Mouse (Mus musculus): ENCODE results near the gene Slc51a.
"Not testable (repeated sequence)": the region's sequence is repeated elsewhere in the genome, so short reads cannot be mapped to it uniquely, and the experiment has no call there.

The Slc51a gene

GRCm38 (mm10) chr16:32510399-32511337, 23.0 kb upstream of the Slc51a start:
- DNase-seq (ENCODE audit: extremely low spot score, low read depth, low spot score) = no peak

DNA sequence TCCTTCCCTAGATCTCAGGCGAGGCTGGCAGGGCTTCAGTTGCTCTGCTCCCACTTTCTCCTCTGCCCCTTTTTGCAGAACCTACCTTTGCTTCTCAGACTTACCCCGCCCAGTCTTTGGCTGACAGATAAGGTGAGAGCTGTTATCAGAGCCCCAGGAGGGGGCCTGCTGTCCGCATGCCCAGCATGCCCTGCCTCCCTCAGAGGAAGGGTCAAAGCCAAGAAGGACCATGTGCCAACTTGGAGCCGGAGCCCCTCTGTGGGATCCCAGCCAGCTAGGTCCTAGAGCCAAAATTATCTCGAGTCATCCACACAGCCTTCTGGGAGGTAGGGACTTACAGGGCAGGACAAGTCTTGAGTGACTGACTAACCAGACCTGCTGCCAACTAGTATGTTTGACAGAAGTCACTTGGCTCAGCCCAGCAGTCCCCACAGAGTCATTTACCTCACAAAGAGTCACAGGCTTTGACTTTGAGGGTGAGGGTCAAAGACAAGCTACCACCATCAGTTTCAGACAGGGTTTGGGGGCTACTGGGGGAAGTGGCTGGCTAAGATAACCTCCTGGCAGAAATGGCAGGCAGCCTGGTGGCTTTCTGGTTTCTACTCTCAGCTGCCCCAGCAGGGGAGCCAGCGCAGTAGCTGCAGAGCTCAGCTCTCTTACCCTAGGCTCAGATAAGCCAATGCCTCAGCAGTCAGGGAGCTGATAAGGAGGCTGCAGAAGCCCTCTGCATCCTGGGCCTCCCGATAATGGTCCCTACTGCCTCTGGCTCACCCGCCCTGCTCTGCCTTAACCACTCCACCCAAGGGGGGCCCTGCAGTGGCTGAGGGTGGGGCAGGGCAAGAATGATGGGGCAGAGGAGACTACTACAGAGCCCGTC, 21.6 kb upstream of the Slc51a start:
- no peak for DNase-seq (ENCODE audit: extremely low spot score, low read depth, low spot score)

- DNase-seq (ENCODE audit: extremely low spot score, low read depth, low spot score) = no peak
Measured at GRCm38 (mm10) chr16:32508506-32509065, 20.9 kb upstream of the Slc51a start.

DNA sequence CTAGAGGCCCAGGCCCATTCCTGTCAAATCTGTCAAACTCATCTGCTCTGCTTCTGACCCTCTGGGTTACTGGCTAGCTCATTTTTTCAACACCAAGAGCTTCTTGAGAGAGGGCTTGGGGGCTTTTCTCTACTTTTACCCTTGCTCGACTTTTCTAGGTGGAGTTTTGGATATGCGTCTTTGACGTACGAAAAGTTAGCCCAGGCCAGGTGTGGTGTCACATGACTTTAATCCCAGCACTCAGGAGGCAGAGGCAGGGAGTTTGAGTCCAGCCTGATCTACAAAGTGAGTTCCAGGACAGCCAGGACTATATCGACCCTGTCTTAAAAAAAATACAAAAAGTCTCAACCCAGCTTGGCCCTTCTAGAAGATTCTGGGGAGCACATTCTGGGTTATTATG, 20.4 kb upstream of the Slc51a start:
- DNase-seq (ENCODE audit: extremely low spot score, low read depth, low spot score) = no peak

DNA sequence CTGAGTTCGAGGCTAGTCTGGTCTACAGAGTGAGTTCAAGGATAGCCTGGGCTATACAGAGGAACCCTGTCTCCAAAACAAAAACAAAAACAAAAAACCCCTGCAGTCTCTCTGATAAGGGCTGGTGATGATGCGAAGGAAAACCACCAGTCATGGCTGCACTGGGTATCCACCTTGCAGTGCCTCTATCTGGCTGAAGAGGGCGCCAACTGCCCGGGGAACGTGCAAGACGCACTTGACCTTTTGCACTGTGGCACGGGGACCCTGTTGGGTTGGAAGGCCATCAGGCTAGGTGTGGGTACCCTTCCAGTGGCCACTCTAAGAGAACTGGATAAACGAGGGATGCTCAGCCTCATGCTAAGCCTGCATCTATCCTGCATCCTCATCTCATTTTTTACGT, 19.7 kb upstream of the Slc51a start:
- no peak for DNase-seq (ENCODE audit: extremely low spot score, low read depth, low spot score)

- no peak for DNase-seq (ENCODE audit: extremely low spot score, low read depth, low spot score)
Measured at GRCm38 (mm10) chr16:32506868-32507267, 19.2 kb upstream of the Slc51a start.

GRCm38 (mm10) chr16:32506298-32506697, 18.6 kb upstream of the Slc51a start:
- no peak for DNase-seq (ENCODE audit: extremely low spot score, low read depth, low spot score)

GRCm38 (mm10) chr16:32503633-32504032, 16.0 kb upstream of the Slc51a start:
- DNase-seq (ENCODE audit: extremely low spot score, low read depth, low spot score) = no peak

GRCm38 (mm10) chr16:32502621-32503335, 15.1 kb upstream of the Slc51a start:
- DNase-seq (ENCODE audit: extremely low spot score, low read depth, low spot score) = no peak

DNA sequence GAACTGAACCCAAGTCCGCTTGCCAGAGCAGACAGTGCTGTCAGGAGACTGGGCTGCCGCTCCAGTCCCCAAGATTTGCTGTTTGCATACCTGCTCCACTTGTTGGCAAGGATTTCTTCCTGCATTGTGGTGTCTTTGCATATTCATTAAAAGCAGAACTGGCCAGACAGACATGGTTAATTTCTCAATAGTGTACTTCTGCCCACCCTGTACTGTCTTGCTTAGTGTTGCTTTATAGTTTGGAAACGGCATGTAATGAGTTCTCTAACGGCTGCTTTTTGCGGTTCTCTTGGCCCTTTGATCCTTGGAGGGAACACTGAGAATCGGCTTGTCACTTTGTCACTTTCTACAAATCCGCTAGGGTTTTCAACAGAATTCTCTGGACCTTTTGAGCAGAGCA, 13.8 kb upstream of the Slc51a start:
- no peak for DNase-seq (ENCODE audit: extremely low spot score, low read depth, low spot score)

- no peak for DNase-seq (ENCODE audit: extremely low spot score, low read depth, low spot score)
Measured at GRCm38 (mm10) chr16:32499430-32500037, 11.9 kb upstream of the Slc51a start.

DNA sequence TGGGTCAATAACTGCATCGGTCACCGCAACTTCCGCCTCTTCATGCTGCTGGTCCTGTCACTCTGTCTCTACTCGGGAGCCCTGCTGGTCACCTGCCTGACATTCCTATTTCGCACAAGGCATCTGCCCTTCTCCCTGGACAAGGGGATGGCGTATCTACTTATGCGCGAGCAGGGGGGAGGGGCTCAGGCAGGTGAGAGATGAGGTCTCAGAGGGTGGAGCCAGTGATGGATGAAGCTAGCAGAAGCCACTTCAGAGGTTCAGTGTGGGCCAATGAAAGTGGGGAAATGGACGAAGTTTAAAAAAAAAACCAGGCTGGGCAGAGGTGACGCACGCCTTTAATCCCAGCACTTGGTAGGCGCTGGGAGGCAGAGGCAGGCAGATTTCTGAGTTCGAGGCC, 11.3 kb upstream of the Slc51a start:
- no peak for DNase-seq (ENCODE audit: extremely low spot score, low read depth, low spot score)

DNA sequence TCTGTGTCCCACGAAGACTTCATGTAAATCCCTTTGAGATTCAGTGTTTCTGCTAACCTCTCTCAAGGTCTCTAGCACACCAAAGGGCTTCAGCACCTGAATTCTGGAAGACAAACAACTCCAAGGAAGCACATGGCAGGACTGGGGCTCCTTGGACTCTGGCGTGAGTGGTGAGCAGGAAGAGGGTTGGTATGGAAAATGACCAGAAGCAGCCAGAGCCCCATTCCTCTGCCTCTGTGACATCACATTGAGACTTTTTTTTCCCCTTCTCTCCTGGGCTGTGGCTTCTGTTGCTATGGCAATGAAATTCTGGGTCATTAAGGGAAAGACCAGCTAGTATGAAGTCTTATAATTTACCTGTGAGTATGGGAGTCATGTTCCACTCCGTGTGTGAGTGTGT, 8.3 kb upstream of the Slc51a start, which contains the start of gene Zdhhc19:
Gene Zdhhc19, plus strand, starts transcription at position 301 of the 400 bp plus-strand sequence.
- no peak for DNase-seq (ENCODE audit: extremely low spot score, low read depth, low spot score)

DNA sequence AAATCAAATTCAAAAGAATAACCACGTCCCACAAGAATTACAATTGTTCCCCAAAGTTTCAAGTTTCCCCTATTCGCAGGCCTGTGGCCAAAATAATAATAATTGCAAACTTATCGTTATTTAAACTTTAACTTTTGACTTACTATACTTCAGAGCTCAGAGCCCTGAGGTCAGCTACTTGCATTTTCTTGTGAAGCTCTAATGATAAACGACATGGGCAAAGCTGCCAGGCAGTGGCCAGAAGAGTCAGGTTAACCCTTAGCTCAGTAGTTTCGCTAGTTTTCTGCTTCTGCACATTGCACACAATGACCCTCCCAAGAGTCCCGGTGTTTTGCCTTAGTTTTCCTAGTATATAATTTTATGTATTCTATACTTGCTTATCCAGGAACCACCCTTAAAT, 6.7 kb upstream of the Slc51a start:
- DNase-seq (ENCODE audit: extremely low spot score, low read depth, low spot score) = not testable (repeated sequence)

DNA sequence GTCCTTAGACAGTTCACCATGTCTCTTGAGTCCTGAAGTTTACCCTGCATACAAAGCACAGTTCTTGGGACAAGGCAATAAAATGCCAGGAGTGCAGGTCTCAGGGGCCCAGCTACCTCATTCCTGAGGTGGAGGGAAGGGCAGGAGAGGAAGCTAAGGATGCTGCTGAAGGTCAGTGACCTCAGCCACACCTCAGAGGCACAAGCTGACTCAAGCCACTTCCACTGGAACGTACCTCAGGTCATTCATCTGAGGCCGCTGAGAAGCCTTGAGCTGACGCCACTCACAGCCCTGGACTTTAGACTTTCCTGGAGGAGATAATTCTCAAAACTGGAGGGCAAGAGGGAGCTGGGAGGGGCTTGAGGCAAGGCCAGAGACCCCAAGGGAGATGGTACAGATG, 1.3 kb upstream of the Slc51a start:
- DNase-seq (ENCODE audit: extremely low spot score, low read depth, low spot score) = no peak

DNA sequence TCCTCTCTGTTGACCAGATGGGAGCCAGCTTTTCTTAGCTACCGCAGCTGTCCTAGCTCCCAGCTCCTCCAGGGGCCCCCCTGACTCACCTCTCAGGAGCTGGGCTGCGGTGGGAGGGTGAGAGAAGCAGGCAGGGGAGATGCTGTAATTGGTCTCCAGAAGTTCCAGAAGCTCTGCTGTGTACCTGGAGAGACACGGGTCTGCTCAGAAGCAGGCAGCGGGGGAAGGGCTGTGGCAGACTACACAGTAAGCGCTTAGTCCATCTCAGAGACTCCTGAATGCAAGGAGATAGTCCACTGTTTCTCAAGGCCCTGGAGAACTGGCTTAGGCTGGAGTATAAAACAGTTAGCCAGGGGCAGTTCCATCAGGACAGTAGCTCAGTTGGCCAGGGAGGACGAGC, 1.6 kb downstream of the Slc51a start:
- no peak for DNase-seq (ENCODE audit: extremely low spot score, low read depth, low spot score)

- DNase-seq (ENCODE audit: extremely low spot score, low read depth, low spot score) = no peak
Measured at GRCm38 (mm10) chr16:32485209-32485608, 2.5 kb downstream of the Slc51a start.

DNA sequence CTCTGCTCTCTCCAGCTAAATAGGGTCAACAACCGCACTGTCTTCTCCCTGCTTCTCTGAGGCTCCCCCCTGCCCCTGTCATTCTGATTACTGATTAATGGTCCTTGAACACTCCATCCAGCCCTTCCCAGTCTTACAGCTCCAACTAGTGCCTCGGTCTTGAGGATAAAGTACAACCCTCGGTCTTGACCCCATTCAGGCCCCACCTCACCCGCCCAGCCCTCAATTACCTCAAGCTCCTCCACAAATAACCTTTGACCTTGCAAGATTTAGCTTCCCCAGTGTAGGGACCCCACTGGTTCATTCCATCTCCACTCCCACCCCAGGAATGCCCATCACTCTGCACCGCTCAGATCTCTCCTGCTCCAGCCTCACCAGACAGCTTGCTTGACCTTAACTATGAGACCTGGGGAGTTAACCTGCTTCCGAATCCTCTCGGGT, 3.2 kb downstream of the Slc51a start:
- no peak for DNase-seq (ENCODE audit: extremely low spot score, low read depth, low spot score)

GRCm38 (mm10) chr16:32479415-32479814, 8.3 kb downstream of the Slc51a start:
- DNase-seq (ENCODE audit: extremely low spot score, low read depth, low spot score) = no peak

GRCm38 (mm10) chr16:32477315-32477714, 10.4 kb downstream of the Slc51a start:
- DNase-seq (ENCODE audit: extremely low spot score, low read depth, low spot score) = no peak

Data from hindlimb bud, embryonic 11.5 days (tissue).